Mouse (Mus musculus) liver, embryonic 14.5 days (tissue): Measurements from ENCODE around the gene 1810055G02Rik.

Experiments
- CTCF ChIP-seq: IDR thresholded peaks from 2 replicates; pipeline ENCODE4 v1.5.1; 2016; ENCODE audit warnings: antibody characterized with exemption, low read depth, control low read depth
- EP300 ChIP-seq: IDR thresholded peaks from 2 replicates; pipeline ENCODE4 v1.6.1; 2016; ENCODE audit warnings: antibody characterized with exemption, low read depth

DNA sequence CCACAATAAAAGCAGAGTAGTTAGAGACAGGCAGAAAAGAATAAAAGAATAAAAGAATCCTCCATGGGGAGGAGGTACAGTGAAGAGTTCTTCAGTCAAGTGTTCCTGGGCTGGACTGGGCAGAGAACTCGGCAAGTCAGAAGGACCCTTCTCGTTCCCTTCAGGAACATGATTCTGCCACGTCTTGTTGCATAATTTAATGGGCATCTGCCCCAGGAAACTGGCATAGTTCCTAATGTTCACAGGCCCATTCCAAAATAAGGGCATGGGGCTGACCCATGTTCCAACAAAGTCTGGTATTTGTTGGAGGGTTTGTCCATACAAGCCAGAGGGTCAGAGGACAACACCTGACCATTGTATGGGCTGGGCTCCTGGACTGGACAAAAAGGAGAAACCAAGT lies 13.1 kb upstream of the 1810055G02Rik start:
- no peak for TF ChIP-seq CTCF
- no peak for TF ChIP-seq EP300
